Mouse (Mus musculus): ENCODE measurements around the gene Ppp6c. TPM values are rescaled to one million over a fixed set of nuclear protein-coding genes. Genes with fewer than 3 reads are reported as not detected.

Ppp6c gene
- total RNA-seq, 2 experiments from 2014 or later, result 68.7 to 69.2 TPM

DNA sequence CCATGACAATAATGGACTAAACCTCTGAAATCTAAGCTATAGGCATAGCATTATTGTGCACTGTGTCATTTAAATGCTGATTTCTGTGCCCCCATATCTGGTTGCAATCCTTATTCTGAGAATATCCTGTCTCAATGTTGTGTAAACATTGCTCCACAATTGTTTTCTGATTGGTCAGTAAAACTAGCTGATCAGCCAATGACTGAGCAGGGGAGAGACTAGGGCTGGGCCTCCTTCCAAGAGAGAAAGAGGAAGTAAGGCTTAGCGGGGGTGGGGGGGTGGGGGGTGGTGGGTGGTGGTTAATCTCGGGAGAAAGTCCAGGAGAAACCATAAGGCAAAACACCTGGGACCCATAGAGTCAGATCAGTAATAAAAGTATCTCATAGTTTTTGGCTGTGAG lies 78.2 kb downstream of the Ppp6c start:
- peak; percentile 57; the same call in 1 of the 2 replicates for ATAC-seq (replicated peaks; ENCODE audit: low FRiP score, poor library complexity, severe bottlenecking)

DNA sequence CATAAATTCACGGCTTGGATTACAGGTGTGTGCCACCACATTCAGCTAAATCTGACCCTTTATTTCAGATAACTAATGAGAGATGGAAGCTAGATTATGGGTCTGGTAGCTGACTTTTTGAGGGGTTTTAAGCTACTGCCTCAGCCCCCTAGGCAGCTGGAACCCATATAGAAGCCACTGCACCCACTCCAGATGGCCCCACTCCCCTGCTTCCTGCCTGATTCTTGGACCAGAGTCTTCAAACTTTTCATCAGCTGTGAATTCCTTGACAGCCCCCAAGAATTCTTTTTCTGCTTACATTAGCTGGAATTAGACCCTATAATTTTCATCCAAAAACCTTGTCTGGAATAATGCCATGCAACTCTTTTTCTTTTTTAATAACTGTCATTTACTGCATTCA lies 79.8 kb downstream of the Ppp6c start:
- ATAC-seq (replicated peaks; ENCODE audit: low FRiP score, poor library complexity, severe bottlenecking), result no peak

Other genes with a start within 250 kb of the Ppp6c start
- gene Wdr38, start 229.0 kb downstream of the Ppp6c start, total RNA-seq (2015; ENCODE audit: low replicate concordance), result 0.72 TPM in 1 of 2 replicates, not detected in the other
- gene Wdr38, start 229.0 kb downstream of the Ppp6c start, total RNA-seq (2017; ENCODE audit: low replicate concordance), result 0.13 TPM in 1 of 2 replicates, not detected in the other
- 31.9 and 56.6 TPM in 2 replicates for gene Arpc5l, start 221.1 kb downstream of the Ppp6c start, total RNA-seq (2015; ENCODE audit: low replicate concordance)
- 33.6 and 47.9 TPM in 2 replicates for gene Arpc5l, start 221.1 kb downstream of the Ppp6c start, total RNA-seq (2017; ENCODE audit: low replicate concordance)
- 226 and 288 TPM in 2 replicates for gene Rpl35, start 220.8 kb downstream of the Ppp6c start, total RNA-seq (2015; ENCODE audit: low replicate concordance)
- gene Rpl35, start 220.8 kb downstream of the Ppp6c start, total RNA-seq (2017; ENCODE audit: low replicate concordance), result 201 and 298 TPM in 2 replicates
- 10.1 and 19.8 TPM in 2 replicates for gene Golga1, start 160.9 kb downstream of the Ppp6c start, total RNA-seq (2015; ENCODE audit: low replicate concordance)
- gene Golga1, start 160.9 kb downstream of the Ppp6c start, total RNA-seq (2017; ENCODE audit: low replicate concordance), result 29.3 and 31.5 TPM in 2 replicates
- gene Scai, start 35.7 kb downstream of the Ppp6c start, total RNA-seq (2015; ENCODE audit: low replicate concordance), result 9.4 and 11.3 TPM in 2 replicates
- gene Scai, start 35.7 kb downstream of the Ppp6c start, total RNA-seq (2017; ENCODE audit: low replicate concordance), result 5.9 and 26.4 TPM in 2 replicates

Measured in erythroid progenitor cell, adult 5-6 weeks (primary cell).